Mouse (Mus musculus) E14TG2a.4 (cell line): ENCODE results near the gene Ccr1.

ENCODE experiments used
- CTCF ChIP-seq: conservative IDR thresholded peaks from 2 replicates; pipeline ENCODE4 v1.5.1; 2014; ENCODE audit warnings: low read length
- POU5F1 ChIP-seq: IDR thresholded peaks from 2 replicates; pipeline ENCODE4 v1.6.1; 2014; ENCODE audit warnings: low read length, borderline replicate concordance

- TF ChIP-seq CTCF (no peak), POU5F1 (no peak)
Observed at GRCm38 (mm10) chr9:123940628-123941027, 27.9 kb downstream of the Ccr1 start.
